Mouse (Mus musculus) C2C12 (cell line): ENCODE measurements around the gene Tuba3a. TPM values are rescaled to one million over a fixed set of nuclear protein-coding genes. Genes with fewer than 3 reads are reported as not detected.
A peak's percentile ranks its signal among the peaks of the same experiment; 100 is the strongest.

Experiments
- H3K27me3 ChIP-seq: one replicate; pipeline ENCODE4 v1.6.1; 2011; ENCODE audit not compliant: control insufficient read depth, insufficient read depth, insufficient read length
- H3K36me3 ChIP-seq: one replicate; pipeline ENCODE4 v1.6.1; 2011; ENCODE audit not compliant: control insufficient read depth, insufficient read depth
- H3K4me3 ChIP-seq: one replicate; pipeline ENCODE4 v1.5.1; 2011; ENCODE audit warnings: mild to moderate bottlenecking, control low read depth; ENCODE audit not compliant: poor library complexity, insufficient read depth, severe bottlenecking
- H3K79me2 ChIP-seq: one replicate; pipeline ENCODE4 v1.6.1; 2011; ENCODE audit not compliant: control insufficient read depth, insufficient read depth
- H3K79me3 ChIP-seq: one replicate; pipeline ENCODE4 v1.6.1; 2011; ENCODE audit warnings: low read depth, control low read depth
- H3ac ChIP-seq: one replicate; pipeline ENCODE3; 2011; ENCODE audit warnings: low read depth; ENCODE audit not compliant: control insufficient read depth, insufficient read length
- CEBPB ChIP-seq: IDR thresholded peaks from one replicate; pipeline ENCODE4 v1.6.1; 2011; ENCODE audit warnings: low read depth, mild to moderate bottlenecking, control low read depth, moderate library complexity
- CTCF ChIP-seq: IDR thresholded peaks from one replicate; pipeline ENCODE4 v1.5.1; 2011; ENCODE audit not compliant: control insufficient read depth, insufficient read depth, insufficient read length
- FOSL1 ChIP-seq: IDR thresholded peaks from one replicate; pipeline ENCODE4 v1.8.0; 2011; ENCODE audit warnings: mild to moderate bottlenecking, low read length; ENCODE audit not compliant: poor library complexity, insufficient read depth, severe bottlenecking
- MAX ChIP-seq: IDR thresholded peaks from one replicate; pipeline ENCODE4 v1.6.1; 2011; ENCODE audit warnings: mild to moderate bottlenecking, control low read depth
- MYOD1 ChIP-seq: IDR thresholded peaks from one replicate; pipeline ENCODE4 v1.6.1; 2011; ENCODE audit warnings: low read depth; ENCODE audit not compliant: control insufficient read depth, insufficient read length
- MYOG ChIP-seq: IDR thresholded peaks from one replicate; pipeline ENCODE4 v1.6.1; 2011; ENCODE audit not compliant: control insufficient read depth, insufficient read length; ENCODE audit errors: extremely low read depth
- USF1 ChIP-seq: IDR thresholded peaks from one replicate; pipeline ENCODE4 v1.6.1; 2011; ENCODE audit warnings: low read depth, mild to moderate bottlenecking, control low read depth, moderate library complexity
- microRNA-seq: library from miRNA; unstranded; fragments of <30 nt; microRNA quantifications from one replicate; pipeline ENCODE4, GENCODE M21; 2019; ENCODE audit warnings: borderline microRNAs expressed
- polyA plus RNA-seq: library from polyadenylated mRNA; unstranded; fragments of >200 nt; fragmentation: generic; extraction: Trizol; gene quantifications from one replicate; pipeline ENCODE4 v1.2.1, GENCODE M21; 2012; ENCODE audit warnings: missing spikeins

Tuba3a gene
- polyA plus RNA-seq, 1 experiment, result 0.05 TPM

- Histone ChIP-seq H3K4me3 (no peak overlapping the region), H3K79me3 (no peaks in the 10 kb centered on the region), H3K27me3 (no peaks in the 10 kb centered on the region), H3K79me2 (no peaks in the 10 kb centered on the region), H3K36me3 (no peaks in the 10 kb centered on the region), H3ac (no peak overlapping the region)
- TF ChIP-seq CTCF (no peak), USF1 (no peak), FOSL1 (no peak), CEBPB (no peak), MYOD1 (no peak), MAX (no peak), MYOG (no peak)
Observed at GRCm38 (mm10) chr6:125232516-125232915, 53.3 kb downstream of the Tuba3a start.

- H3K36me3 ChIP-seq, result no peaks in the 10 kb centered on the region
- H3K4me3 ChIP-seq, result peak overlapping the region; percentile 53
- TF ChIP-seq MYOD1 (no peak), MYOG (no peak)
- no peaks in the 10 kb centered on the region for H3K79me2 ChIP-seq
- peak overlapping the region; percentile 70 for H3ac ChIP-seq
- H3K79me3 ChIP-seq, result no peaks in the 10 kb centered on the region
- no peaks in the 10 kb centered on the region for H3K27me3 ChIP-seq
Observed at GRCm38 (mm10) chr6:125232045-125232437, 53.8 kb downstream of the Tuba3a start.

- Histone ChIP-seq H3K79me3 (no peaks in the 10 kb centered on the region), H3K4me3 (peak within 1 kb of the TSS; percentile 53), H3ac (peak within 1 kb of the TSS; percentile 70), H3K36me3 (no peaks in the 10 kb centered on the region), H3K27me3 (no peaks in the 10 kb centered on the region), H3K79me2 (no peaks in the 10 kb centered on the region)
- TF ChIP-seq FOSL1, result no peak
- TF ChIP-seq MYOG, result no peak
- no peak for TF ChIP-seq USF1
- TF ChIP-seq MAX, result no peak
Observed at GRCm38 (mm10) chr6:125231117-125232044, 54.5 kb downstream of the Tuba3a start, which contains the start of gene Tapbpl. Gene Tapbpl (minus strand): TSS chr6:125231860.

GRCm38 (mm10) chr6:125230571-125230970, 55.3 kb downstream of the Tuba3a start:
- Histone ChIP-seq H3K27me3 (no peaks in the 10 kb centered on the region), H3K4me3 (no peak overlapping the region), H3K36me3 (no peaks in the 10 kb centered on the region), H3ac (peak overlapping the region; percentile 9), H3K79me2 (no peaks in the 10 kb centered on the region), H3K79me3 (no peaks in the 10 kb centered on the region)
- TF ChIP-seq CTCF, result no peak
- TF ChIP-seq USF1, result no peak
- TF ChIP-seq MYOG, result no peak
- no peak for TF ChIP-seq FOSL1
- no peak for TF ChIP-seq CEBPB
- TF ChIP-seq MYOD1, result no peak
- no peak for TF ChIP-seq MAX

Small RNAs within 50 kb of the gene (microRNA-seq; reads per million reads assigned to microRNA genes)
- not detected for gene Mir8113

Other genes with a start within 250 kb of the Tuba3a start
- gene Ing4, start 246.3 kb downstream of the Tuba3a start, polyA plus RNA-seq, result 23.6 TPM
- 0.91 TPM for gene Acrbp, start 236.4 kb downstream of the Tuba3a start, polyA plus RNA-seq
- not detected for gene Lpar5, start 218.1 kb downstream of the Tuba3a start, polyA plus RNA-seq
- 99.7 TPM for gene Chd4, start 190.1 kb downstream of the Tuba3a start, polyA plus RNA-seq
- gene Nop2, start 154.1 kb downstream of the Tuba3a start, polyA plus RNA-seq, result 132 TPM
- gene Iffo1, start 140.8 kb downstream of the Tuba3a start, polyA plus RNA-seq, result 18.4 TPM
- gene Gapdh, start 119.6 kb downstream of the Tuba3a start, polyA plus RNA-seq, result 7,334 TPM
- gene Ncapd2, start 94.3 kb downstream of the Tuba3a start, polyA plus RNA-seq, result 78.7 TPM
- 147 TPM for gene Mrpl51, start 94.2 kb downstream of the Tuba3a start, polyA plus RNA-seq
- 0.69 TPM for gene Vamp1, start 70.5 kb downstream of the Tuba3a start, polyA plus RNA-seq
- 2.3 TPM for gene Tapbpl, start 54.2 kb downstream of the Tuba3a start, polyA plus RNA-seq
- 0.07 TPM for gene Cd27, start 49.0 kb downstream of the Tuba3a start, polyA plus RNA-seq
- gene Ltbr, start 27.8 kb upstream of the Tuba3a start, polyA plus RNA-seq, result 83.0 TPM
- gene Scnn1a, start 34.6 kb upstream of the Tuba3a start, polyA plus RNA-seq, result 0.16 TPM
- gene Tnfrsf1a, start 63.3 kb upstream of the Tuba3a start, polyA plus RNA-seq, result 65.4 TPM
- gene Plekhg6, start 94.8 kb upstream of the Tuba3a start, polyA plus RNA-seq, result 0.09 TPM
- 236 TPM for gene Cd9, start 208.7 kb upstream of the Tuba3a start, polyA plus RNA-seq